Mouse (Mus musculus) mouse embryonic stem cell (cell line): ENCODE data around the gene Serf2.
"Not testable (repeated sequence)": the region's sequence is repeated elsewhere in the genome, so short reads cannot be mapped to it uniquely, and the experiment has no call there.

Experiments used
- in situ Hi-C, 2 experiments: fragments of 300-500 bp; cut with MboI; formaldehyde crosslinking; loops; 1 replicate in 1 of 2; 3 replicates in 1 of 2; pipeline ENCODE4 v1.14.3; 2019 to 2020; ENCODE audit warnings: low sequenced_read_pairs in 2 of 2, low pct_unique_long_range_greater_than_20kb in 1 of 2, mixed read lengths in 1 of 2; ENCODE audit not compliant: unreplicated experiment in 1 of 2

Gene Serf2

DNA sequence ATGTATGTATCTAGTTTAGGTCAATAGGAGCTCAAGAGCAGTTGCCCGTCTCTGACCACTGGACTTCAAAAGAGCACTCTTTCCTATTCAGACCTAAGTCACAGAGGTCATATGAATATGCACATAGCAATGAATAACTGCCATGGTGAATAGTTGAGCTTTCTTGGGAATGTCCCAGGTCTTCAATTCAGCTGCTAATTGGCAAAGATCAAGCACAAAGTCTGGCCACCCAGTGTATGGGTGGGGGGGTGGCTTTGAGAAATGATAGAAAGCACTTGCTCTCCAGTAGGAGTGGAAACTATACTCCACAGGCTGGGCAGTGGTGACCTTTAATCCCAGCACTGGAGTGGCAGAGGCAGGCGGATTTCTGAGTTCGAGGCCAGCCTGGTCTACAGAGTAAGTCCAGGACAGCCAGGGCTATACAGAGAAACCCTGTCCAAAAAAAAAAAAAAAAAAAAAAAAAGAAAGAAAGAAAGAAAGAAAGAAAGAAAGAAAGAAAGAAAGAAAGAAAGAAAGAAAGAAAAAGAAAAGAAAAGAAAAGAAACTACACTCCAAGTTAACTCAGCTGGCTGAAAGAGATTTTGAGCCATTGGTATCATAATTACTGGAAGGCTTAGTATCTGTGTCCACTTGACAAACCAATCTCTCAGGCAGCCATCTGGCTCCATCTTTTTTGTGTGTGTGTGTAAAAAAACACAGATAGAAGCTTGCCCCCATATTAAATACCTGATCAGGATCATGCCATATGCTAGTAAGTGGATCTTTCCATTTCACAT, 28.7 kb downstream of the Serf2 start:
- in situ Hi-C loops = loop anchor here in 1 of 2 experiments (5.0 kb wide), 1 partner anchor 40 kb away; no protein-coding TSS in a partner anchor

GRCm38 (mm10) chr2:121480498-121480897, 31.5 kb downstream of the Serf2 start:
- in situ Hi-C loops = no loop called here

GRCm38 (mm10) chr2:121480916-121481315, 31.9 kb downstream of the Serf2 start:
- in situ Hi-C loops = not testable (repeated sequence)

DNA sequence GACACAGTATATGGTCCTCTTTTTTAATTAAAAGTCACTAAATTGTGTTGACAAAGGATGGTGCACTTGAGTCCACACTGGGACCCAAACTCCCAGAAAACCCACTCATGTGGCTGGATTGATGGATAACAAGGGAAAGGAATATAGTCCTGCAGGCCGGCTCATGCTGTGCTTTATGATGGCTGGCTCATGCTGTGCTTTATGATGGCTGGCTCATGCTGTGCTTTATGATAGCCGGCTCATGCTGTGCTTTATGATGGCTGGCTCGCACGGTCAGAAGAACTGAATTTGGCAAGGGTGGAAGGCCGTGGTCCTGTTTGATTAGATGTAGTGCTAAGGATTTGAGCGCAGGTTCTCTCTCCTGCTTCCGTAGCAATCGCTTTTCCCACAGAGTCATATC, 34.6 kb downstream of the Serf2 start:
- in situ Hi-C loops = no loop called here

DNA sequence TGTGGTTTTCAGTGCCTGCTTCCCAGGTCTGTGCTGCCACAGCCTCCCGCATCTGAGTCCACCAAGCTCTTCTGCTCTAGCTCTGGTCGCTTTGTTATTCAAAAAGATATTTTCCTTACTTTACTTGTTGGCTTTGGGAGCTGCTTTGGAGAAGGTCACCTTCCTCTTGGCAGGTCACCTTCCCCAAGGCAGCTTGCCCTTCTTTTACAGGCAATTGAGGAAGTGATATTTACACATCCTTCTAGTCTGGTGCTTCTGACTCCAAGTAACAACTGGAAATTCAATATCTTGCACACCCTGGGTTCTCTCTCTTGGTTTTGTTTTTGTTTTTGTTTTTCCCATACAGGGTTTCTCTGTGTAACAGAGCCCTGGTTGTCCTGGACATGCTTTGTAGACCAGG, 35.4 kb downstream of the Serf2 start:
- in situ Hi-C loops = not testable (repeated sequence)

- in situ Hi-C loops = not testable (repeated sequence)
Measured at GRCm38 (mm10) chr2:121501550-121501949, 52.6 kb downstream of the Serf2 start.

GRCm38 (mm10) chr2:121505942-121506882, 57.2 kb downstream of the Serf2 start, which contains the start of the genes Mfap1a and Wdr76:
TSS of gene Mfap1a (minus strand) at chr2:121506665.
TSS of gene Wdr76 (plus strand) at chr2:121506723.
- in situ Hi-C loops = not testable (repeated sequence)

- in situ Hi-C loops = no loop called here
Measured at GRCm38 (mm10) chr2:121507173-121507950, 58.4 kb downstream of the Serf2 start.
